Mouse (Mus musculus): Measurements from ENCODE around the gene Lmf1. TPM values are rescaled to one million over a fixed set of nuclear protein-coding genes. Genes with fewer than 3 reads are reported as not detected.

Gene Lmf1
- total and polyA plus RNA-seq, 3 experiments = 14.0 to 30.5 TPM; not detected in 1

- Histone ChIP-seq H3K36me3 (ENCODE audit: control insufficient read depth in 1 of 2, insufficient read depth in 2 of 2, low read length in 2 of 2) (no peaks in the 10 kb centered on the region), H3K9me3 (replicated peaks; ENCODE audit: insufficient read depth, low read length) (no peaks in the 10 kb centered on the region), H3K9ac (ENCODE audit: control insufficient read depth, low read depth, low read length, poor library complexity, severe bottlenecking) (no peak overlapping the region), H3K4me3 (ENCODE audit: control insufficient read depth in 1 of 2, insufficient read depth in 1 of 2, low read depth in 2 of 2, low read length in 2 of 2) (no peak overlapping the region), H3K27me3 (ENCODE audit: control insufficient read depth in 1 of 2, insufficient read depth in 2 of 2, low read length in 2 of 2) (no peaks in the 10 kb centered on the region; a peak in 3 of 4 replicates), H3K79me2 (ENCODE audit: control insufficient read depth, insufficient read depth, low read length, poor library complexity) (no peaks in the 10 kb centered on the region), H3K27ac (ENCODE audit: control insufficient read depth, low read depth, low read length) (no peak overlapping the region), H3K4me1 (ENCODE audit: control insufficient read depth in 1 of 2, insufficient read depth in 2 of 2, low read length in 2 of 2) (no peaks in the 10 kb centered on the region)
- TF ChIP-seq ZC3H11A (IDR thresholded peaks at IDR 0.05; ENCODE audit: low read depth, low read length) (peak; percentile 82), GATA1 (IDR thresholded peaks at IDR 0.05; ENCODE audit: low read depth, low read length) (no peak), MYB (IDR thresholded peaks at IDR 0.05; ENCODE audit: low read depth, low read length) (no peak), RAD21 (IDR thresholded peaks at IDR 0.05; ENCODE audit: low read depth, low read length) (peak; percentile 92), MAZ (IDR thresholded peaks at IDR 0.05; ENCODE audit: low read depth, low read length) (no peak), CTCF (IDR thresholded peaks at IDR 0.05 in 2 of 3, conservative IDR thresholded peaks at IDR 0.05 in 1 of 3; ENCODE audit: control insufficient read depth in 1 of 3, insufficient read depth in 1 of 3, low read depth in 2 of 3, low read length in 3 of 3, poor library complexity in 1 of 3, severe bottlenecking in 1 of 3) (peak; percentile 81 to 95 (median 82)), USF1 (IDR thresholded peaks at IDR 0.05; ENCODE audit: low read depth, low read length) (no peak), USF2 (IDR thresholded peaks at IDR 0.05; ENCODE audit: borderline replicate concordance in 1 of 2, insufficient read depth in 1 of 2, low read depth in 1 of 2, low read length in 2 of 2) (no peak), ETS1 (IDR thresholded peaks at IDR 0.05; ENCODE audit: low read depth, low read length) (no peak), SMC3 (IDR thresholded peaks at IDR 0.05; ENCODE audit: low read depth, low read length) (peak; percentile 82)
- peak; percentile 69 for DNase-seq (ENCODE audit: low read depth, low spot score)
These were observed 119.6 kb downstream of the Lmf1 start for GRCm38 (mm10) chr17:25698446-25698845.

- Histone ChIP-seq H3K4me3 (ENCODE audit: control insufficient read depth in 1 of 2, insufficient read depth in 1 of 2, low read depth in 2 of 2, low read length in 2 of 2) (no peak overlapping the region), H3K27me3 (ENCODE audit: control insufficient read depth in 1 of 2, insufficient read depth in 2 of 2, low read length in 2 of 2) (peaks cover 0 to 1% of the 10 kb centered on the region in 2 experiments; a peak in 3 of 4 replicates), H3K9ac (ENCODE audit: control insufficient read depth, low read depth, low read length, poor library complexity, severe bottlenecking) (no peak overlapping the region), H3K27ac (ENCODE audit: control insufficient read depth, low read depth, low read length) (no peak overlapping the region), H3K4me1 (ENCODE audit: control insufficient read depth in 1 of 2, insufficient read depth in 2 of 2, low read length in 2 of 2) (no peaks in the 10 kb centered on the region), H3K36me3 (ENCODE audit: control insufficient read depth in 1 of 2, insufficient read depth in 2 of 2, low read length in 2 of 2) (no peaks in the 10 kb centered on the region), H3K79me2 (ENCODE audit: control insufficient read depth, insufficient read depth, low read length, poor library complexity) (no peaks in the 10 kb centered on the region), H3K9me3 (replicated peaks; ENCODE audit: insufficient read depth, low read length) (no peaks in the 10 kb centered on the region)
- no peak for TF ChIP-seq TBP (IDR thresholded peaks at IDR 0.05; ENCODE audit: low read depth, low read length)
- TF ChIP-seq SMC3 (IDR thresholded peaks at IDR 0.05; ENCODE audit: low read depth, low read length) = peak; percentile 61
- no peak for TF ChIP-seq CHD2 (IDR thresholded peaks at IDR 0.05; ENCODE audit: low read length)
- TF ChIP-seq RAD21 (IDR thresholded peaks at IDR 0.05; ENCODE audit: low read depth, low read length) = peak; percentile 39
- TF ChIP-seq MYC (IDR thresholded peaks at IDR 0.05; ENCODE audit: low read depth, low read length) = peak; percentile 70; the same call in 1 of the 2 replicates
- no peak for TF ChIP-seq NELFE (IDR thresholded peaks at IDR 0.05; ENCODE audit: low read depth, low read length)
- peak; percentile 65 to 71 (median 71) for TF ChIP-seq CTCF (IDR thresholded peaks at IDR 0.05 in 2 of 3, conservative IDR thresholded peaks at IDR 0.05 in 1 of 3; ENCODE audit: control insufficient read depth in 1 of 3, insufficient read depth in 1 of 3, low read depth in 2 of 3, low read length in 3 of 3, poor library complexity in 1 of 3, severe bottlenecking in 1 of 3)
- no peak for TF ChIP-seq ETS1 (IDR thresholded peaks at IDR 0.05; ENCODE audit: low read depth, low read length)
- peak; percentile 40 for TF ChIP-seq ZC3H11A (IDR thresholded peaks at IDR 0.05; ENCODE audit: low read depth, low read length)
- no peak for TF ChIP-seq CHD1 (IDR thresholded peaks at IDR 0.05; ENCODE audit: low read depth, low read length)
- no peak for TF ChIP-seq TAL1 (IDR thresholded peaks at IDR 0.05; ENCODE audit: low read length)
- no peak for TF ChIP-seq MEF2A (IDR thresholded peaks at IDR 0.05; ENCODE audit: extremely low read depth, insufficient replicate concordance, low read depth, low read length, poor library complexity, severe bottlenecking)
- TF ChIP-seq MAFK (IDR thresholded peaks at IDR 0.05; ENCODE audit: borderline replicate concordance, low read depth, low read length) = no peak
- TF ChIP-seq ZKSCAN1 (IDR thresholded peaks at IDR 0.05; ENCODE audit: low read depth, low read length) = no peak
- TF ChIP-seq GATA1 (IDR thresholded peaks at IDR 0.05; ENCODE audit: low read depth, low read length) = no peak
- TF ChIP-seq RCOR1 (IDR thresholded peaks at IDR 0.05; ENCODE audit: low read depth, low read length) = no peak
- peak; percentile 48 for DNase-seq (ENCODE audit: low read depth, low spot score)
These were observed 122.1 kb downstream of the Lmf1 start for GRCm38 (mm10) chr17:25700863-25701496.
